Mouse (Mus musculus) Muller cell, postnatal 12 days (primary cell): ENCODE results near the gene Cnga2.
A peak's percentile ranks its signal among the peaks of the same experiment; 100 is the strongest.
"Not testable (repeated sequence)": the region's sequence is repeated elsewhere in the genome, so short reads cannot be mapped to it uniquely, and the experiment has no call there.

Experiments
- DNase-seq: peaks from one replicate; pipeline ENCODE4 v3.0.0-alpha.2; 2015; ENCODE audit errors: inconsistent ontology term

Cnga2 gene

GRCm38 (mm10) chrX:71991549-71991948, at the start of gene Cnga2:
Cnga2 (plus strand) TSS chrX:71991849.
- no peak for DNase-seq

- DNase-seq = no peak
Observed at GRCm38 (mm10) chrX:71946631-71947030, 45.0 kb upstream of the Cnga2 start.

GRCm38 (mm10) chrX:71958366-71958765, 33.3 kb upstream of the Cnga2 start:
- DNase-seq = no peak

- DNase-seq = peak; percentile 67
Observed at GRCm38 (mm10) chrX:71962073-71963051, 29.3 kb upstream of the Cnga2 start, which contains the start of gene Prrg3. Prrg3 (plus strand) TSS chrX:71962624.

- no peak for DNase-seq
Observed at GRCm38 (mm10) chrX:71963275-71963912, 28.3 kb upstream of the Cnga2 start.

GRCm38 (mm10) chrX:71968216-71968615, 23.4 kb upstream of the Cnga2 start:
- no peak for DNase-seq

GRCm38 (mm10) chrX:71968816-71969215, 22.8 kb upstream of the Cnga2 start:
- DNase-seq = no peak

GRCm38 (mm10) chrX:71971325-71971724, 20.3 kb upstream of the Cnga2 start:
- DNase-seq = no peak

- DNase-seq = no peak
Observed at GRCm38 (mm10) chrX:71972686-71973085, 19.0 kb upstream of the Cnga2 start, which contains the start of gene Fate1. Fate1 (plus strand) TSS chrX:71972986.

GRCm38 (mm10) chrX:71977681-71978080, 14.0 kb upstream of the Cnga2 start:
- not testable (repeated sequence) for DNase-seq

- DNase-seq = no peak
Observed at GRCm38 (mm10) chrX:71980443-71980842, 11.2 kb upstream of the Cnga2 start.

- no peak for DNase-seq
Observed at GRCm38 (mm10) chrX:71981322-71981721, 10.3 kb upstream of the Cnga2 start.

GRCm38 (mm10) chrX:71983205-71983604, 8.4 kb upstream of the Cnga2 start:
- DNase-seq = no peak

- no peak for DNase-seq
Observed at GRCm38 (mm10) chrX:71983775-71984174, 7.9 kb upstream of the Cnga2 start.

GRCm38 (mm10) chrX:71995972-71996371, 4.3 kb downstream of the Cnga2 start:
- no peak for DNase-seq

- no peak for DNase-seq
Observed at GRCm38 (mm10) chrX:72009930-72010329, 18.3 kb downstream of the Cnga2 start.

- DNase-seq = peak; percentile 26
Observed at GRCm38 (mm10) chrX:72012236-72012635, 20.6 kb downstream of the Cnga2 start.

GRCm38 (mm10) chrX:72012804-72013203, 21.2 kb downstream of the Cnga2 start:
- DNase-seq = peak; percentile 7

- no peak for DNase-seq
Observed at GRCm38 (mm10) chrX:72022241-72022640, 30.6 kb downstream of the Cnga2 start.

GRCm38 (mm10) chrX:72022750-72023398, 31.2 kb downstream of the Cnga2 start:
- no peak for DNase-seq

GRCm38 (mm10) chrX:72023542-72023941, 31.9 kb downstream of the Cnga2 start:
- no peak for DNase-seq

GRCm38 (mm10) chrX:72044056-72044455, 52.4 kb downstream of the Cnga2 start:
- DNase-seq = peak; percentile 85
